Comparison of ENCODE assay signal across 29 mouse cellular contexts in the genomic region with DNA sequence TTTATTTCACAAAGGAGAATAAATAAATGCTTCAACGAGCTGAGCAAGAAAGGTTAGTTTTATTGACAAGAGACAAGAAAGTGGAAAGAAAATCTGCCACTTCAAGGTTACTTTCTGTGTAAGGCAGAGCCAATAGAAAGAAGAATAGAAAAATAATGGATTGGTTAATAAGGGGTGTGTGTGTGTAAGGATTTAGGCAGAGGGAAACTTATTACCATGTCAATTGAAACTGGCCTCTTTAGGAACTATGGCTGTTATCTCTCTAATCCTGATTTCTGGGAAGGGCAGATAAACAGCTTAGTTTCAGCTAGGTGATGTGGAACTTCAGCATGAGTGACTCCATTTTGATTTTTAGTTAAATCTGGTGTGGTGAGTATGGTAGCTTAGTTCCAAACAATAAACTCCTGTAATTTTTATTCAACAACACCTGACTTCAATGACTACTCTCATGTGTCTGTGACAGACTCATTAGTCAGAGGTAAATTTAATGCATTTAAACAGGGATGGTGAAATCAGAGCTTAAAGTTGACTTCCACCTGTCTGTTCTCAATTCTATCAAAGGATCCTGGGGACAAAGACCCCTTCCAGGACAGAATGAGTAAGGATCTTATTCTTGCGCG.
DNase-seq lines count a peak whose midpoint lies in the region; ATAC-seq and TF ChIP-seq lines count a peak whose summit lies in the region.
"Had no signal": no experiment of that assay in that cellular context is flagged by ENCODE, and none has a peak within 500 bp of the region (broad histone marks: within the 10 kb centered on the region; RNA-seq: fewer than 3 reads in every experiment).

No protein-coding gene starts in this region.

- H3K36me3 ChIP-seq in forebrain, embryonic 11.5 days (ENCODE audit: control insufficient read depth, insufficient read depth, low read length), result no peaks in the 10 kb centered on the region
- no peaks in the 10 kb centered on the region for H3K36me3 ChIP-seq in forebrain, postnatal 0 days (ENCODE audit: insufficient read depth)
- H3K36me3 ChIP-seq in forebrain, embryonic 14.5 days (ENCODE audit: control insufficient read depth, insufficient read depth, low read length), result no peaks in the 10 kb centered on the region
- no peaks in the 10 kb centered on the region for H3K36me3 ChIP-seq in forebrain, embryonic 15.5 days
- H3K36me3 ChIP-seq in midbrain, embryonic 13.5 days, result no peaks in the 10 kb centered on the region
- no peaks in the 10 kb centered on the region for H3K36me3 ChIP-seq in midbrain, embryonic 10.5 days
- H3K36me3 ChIP-seq: embryonic facial prominence, embryonic 13.5 days; G1E; heart, embryonic 10.5 days; heart, embryonic 13.5 days had no signal

- H3K4me1 ChIP-seq in forebrain, embryonic 11.5 days (replicated peaks; ENCODE audit: control insufficient read depth, insufficient read depth, low read length), result no peaks in the 10 kb centered on the region
- H3K4me1 ChIP-seq in forebrain, postnatal 0 days (ENCODE audit: insufficient read depth), result no peaks in the 10 kb centered on the region
- H3K4me1 ChIP-seq in forebrain, embryonic 14.5 days (ENCODE audit: control insufficient read depth, insufficient read depth, low read length), result 0 out of 2 replicates have a peak, but pooled peaks cover 2% of the 10 kb centered on the region
- H3K4me1 ChIP-seq in forebrain, embryonic 15.5 days, result no peaks in the 10 kb centered on the region
- H3K4me1 ChIP-seq in midbrain, embryonic 13.5 days (replicated peaks), result 0 out of 2 replicates have a peak, but pooled peaks cover 6% of the 10 kb centered on the region
- peaks cover 5% of the 10 kb centered on the region; the same call in 1 of the 2 replicates for H3K4me1 ChIP-seq in midbrain, embryonic 10.5 days
- H3K4me1 ChIP-seq: embryonic facial prominence, embryonic 13.5 days; heart, embryonic 10.5 days; heart, embryonic 13.5 days had no signal

- no peak overlapping the region for H3K27ac ChIP-seq in forebrain, embryonic 11.5 days (ENCODE audit: low read depth, low read length)
- H3K27ac ChIP-seq in forebrain, postnatal 0 days (ENCODE audit: low read depth, low read length), result no peak overlapping the region
- H3K27ac ChIP-seq in forebrain, embryonic 14.5 days (ENCODE audit: low read depth, low read length), result no peak overlapping the region
- no peak overlapping the region for H3K27ac ChIP-seq in forebrain, embryonic 15.5 days (replicated peaks)
- H3K27ac ChIP-seq in midbrain, embryonic 13.5 days, result no peak overlapping the region
- no peak overlapping the region for H3K27ac ChIP-seq in midbrain, embryonic 10.5 days (replicated peaks)
- H3K27ac ChIP-seq: embryonic facial prominence, embryonic 13.5 days; heart, adult 2 months; heart, embryonic 10.5 days; heart, embryonic 13.5 days; hindbrain, embryonic 14.5 days; hindbrain, postnatal 0 days had no signal

- H3K4me2 ChIP-seq in forebrain, embryonic 11.5 days (ENCODE audit: low read depth, low read length, severe bottlenecking), result no peak overlapping the region
- H3K4me2 ChIP-seq in forebrain, postnatal 0 days (ENCODE audit: low read depth), result no peak overlapping the region
- no peak overlapping the region for H3K4me2 ChIP-seq in forebrain, embryonic 14.5 days (ENCODE audit: low read length)
- no peak overlapping the region for H3K4me2 ChIP-seq in forebrain, embryonic 15.5 days (replicated peaks)
- H3K4me2 ChIP-seq in midbrain, embryonic 13.5 days (replicated peaks), result no peak overlapping the region
- H3K4me2 ChIP-seq: embryonic facial prominence, embryonic 13.5 days; heart, embryonic 13.5 days; hindbrain, embryonic 14.5 days had no signal

- H3K4me3 ChIP-seq in forebrain, embryonic 11.5 days (ENCODE audit: low read depth, low read length), result no peak overlapping the region
- H3K4me3 ChIP-seq in forebrain, postnatal 0 days (ENCODE audit: low read depth, low read length), result no peak overlapping the region
- no peak overlapping the region for H3K4me3 ChIP-seq in forebrain, embryonic 14.5 days (ENCODE audit: low read depth, low read length)
- H3K4me3 ChIP-seq in forebrain, embryonic 15.5 days, result no peak overlapping the region
- no peak overlapping the region for H3K4me3 ChIP-seq in midbrain, embryonic 13.5 days (replicated peaks)
- H3K4me3 ChIP-seq in midbrain, embryonic 10.5 days, result no peak overlapping the region
- H3K4me3 ChIP-seq: embryonic facial prominence, embryonic 13.5 days; heart, adult 2 months; heart, embryonic 10.5 days; heart, embryonic 13.5 days had no signal

- no peak overlapping the region for H3K9ac ChIP-seq in forebrain, embryonic 11.5 days (ENCODE audit: low read length)
- H3K9ac ChIP-seq in forebrain, postnatal 0 days, result no peak overlapping the region
- H3K9ac ChIP-seq in forebrain, embryonic 14.5 days (ENCODE audit: low read length), result no peak overlapping the region
- no peak overlapping the region for H3K9ac ChIP-seq in forebrain, embryonic 15.5 days (replicated peaks)
- H3K9ac ChIP-seq in midbrain, embryonic 13.5 days (replicated peaks), result no peak overlapping the region
- H3K9ac ChIP-seq: embryonic facial prominence, embryonic 13.5 days; heart, embryonic 13.5 days; hindbrain, embryonic 14.5 days had no signal

- WGBS in forebrain, embryonic 11.5 days, result 46% methylated on average over 3 of the region's 3 CpGs
- 34% methylated on average over 3 of the region's 3 CpGs for WGBS in forebrain, postnatal 0 days
- 29% methylated on average over 3 of the region's 3 CpGs for WGBS in forebrain, embryonic 14.5 days
- WGBS in forebrain, embryonic 15.5 days, result 28% methylated on average over 3 of the region's 3 CpGs
- WGBS in midbrain, embryonic 13.5 days, result 36% methylated on average over 3 of the region's 3 CpGs
- WGBS in midbrain, embryonic 10.5 days, result 55% methylated on average over 3 of the region's 3 CpGs

- H3K9me3 ChIP-seq in forebrain, embryonic 11.5 days (ENCODE audit: control insufficient read depth, low read length), result no peaks in the 10 kb centered on the region
- no peaks in the 10 kb centered on the region for H3K9me3 ChIP-seq in forebrain, postnatal 0 days (ENCODE audit: low read length)
- no peaks in the 10 kb centered on the region for H3K9me3 ChIP-seq in forebrain, embryonic 14.5 days (replicated peaks; ENCODE audit: control insufficient read depth, low read length)
- no peaks in the 10 kb centered on the region for H3K9me3 ChIP-seq in forebrain, embryonic 15.5 days
- no peaks in the 10 kb centered on the region for H3K9me3 ChIP-seq in midbrain, embryonic 13.5 days
- H3K9me3 ChIP-seq in midbrain, embryonic 10.5 days (replicated peaks), result no peaks in the 10 kb centered on the region
- H3K9me3 ChIP-seq: embryonic facial prominence, embryonic 13.5 days; G1E; heart, embryonic 10.5 days; heart, embryonic 13.5 days had no signal

- no peaks in the 10 kb centered on the region for H3K27me3 ChIP-seq in forebrain, embryonic 11.5 days (ENCODE audit: control insufficient read depth, insufficient read depth, low read length)
- no peaks in the 10 kb centered on the region for H3K27me3 ChIP-seq in forebrain, postnatal 0 days (ENCODE audit: insufficient read depth, low read length)
- H3K27me3 ChIP-seq in forebrain, embryonic 14.5 days (replicated peaks; ENCODE audit: control insufficient read depth, insufficient read depth, low read length), result no peaks in the 10 kb centered on the region
- H3K27me3 ChIP-seq in forebrain, embryonic 15.5 days, result no peaks in the 10 kb centered on the region
- no peaks in the 10 kb centered on the region for H3K27me3 ChIP-seq in midbrain, embryonic 13.5 days
- no peaks in the 10 kb centered on the region for H3K27me3 ChIP-seq in midbrain, embryonic 10.5 days (ENCODE audit: low read depth, poor library complexity, severe bottlenecking)
- H3K27me3 ChIP-seq: CH12.LX; embryonic facial prominence, embryonic 13.5 days; heart, embryonic 13.5 days had no signal

- no peak for TF ChIP-seq CTCF in forebrain, postnatal 0 days (IDR thresholded peaks at IDR 0.05; ENCODE audit: low read depth)

- peak; percentile 58 for ATAC-seq in forebrain, embryonic 11.5 days (replicated peaks; ENCODE audit: low FRiP score)
- no peak for ATAC-seq in forebrain, postnatal 0 days
- ATAC-seq in forebrain, embryonic 14.5 days, result no peak; the same call in 1 of the 2 replicates
- no peak for ATAC-seq in forebrain, embryonic 15.5 days (replicated peaks)
- ATAC-seq in midbrain, embryonic 13.5 days, result peak; percentile 43; the same call in 1 of the 2 replicates
- ATAC-seq: hindbrain, postnatal 0 days; inflammation-experienced regulatory T-cells, adult 6 months; intestine, embryonic 16.5 days; Patski had no signal

- no peak for DNase-seq in forebrain, embryonic 11.5 days (ENCODE audit: low spot score)
- DNase-seq in forebrain, postnatal 0 days, result no peak
- DNase-seq in forebrain, embryonic 14.5 days (ENCODE audit: low spot score), result peak; percentile 1
- no peak for DNase-seq in midbrain, embryonic 10.5 days (ENCODE audit: low spot score)
- DNase-seq in frontal cortex, adult 2 months (ENCODE audit: extremely low spot score in 1 of 2, low spot score in 1 of 2), result no peak
- DNase-seq: adrenal gland, postnatal 10 days; adrenal gland, postnatal 36 days; B cell, adult 2 months; cerebellum, adult 11 months; cerebellum, adult 2 months; cerebellum, adult 9-11 months; cerebellum, postnatal 25 days; gastrocnemius, postnatal 10 days; gastrocnemius, postnatal 36 days; heart, adult 2 months; heart, postnatal 14 days; heart, postnatal 4 days had no signal

Comparison
In these comparisons a context has a peak if more than half of its experiments do, and no peak if none do; other contexts are left out.
1. ATAC-seq: peak in forebrain, embryonic 11.5 days (single experiment) and midbrain, embryonic 13.5 days (single experiment); none in forebrain, postnatal 0 days (single experiment), forebrain, embryonic 14.5 days (single experiment) and forebrain, embryonic 15.5 days (single experiment).